Mouse (Mus musculus): ENCODE data around the gene Ints13.

DNA sequence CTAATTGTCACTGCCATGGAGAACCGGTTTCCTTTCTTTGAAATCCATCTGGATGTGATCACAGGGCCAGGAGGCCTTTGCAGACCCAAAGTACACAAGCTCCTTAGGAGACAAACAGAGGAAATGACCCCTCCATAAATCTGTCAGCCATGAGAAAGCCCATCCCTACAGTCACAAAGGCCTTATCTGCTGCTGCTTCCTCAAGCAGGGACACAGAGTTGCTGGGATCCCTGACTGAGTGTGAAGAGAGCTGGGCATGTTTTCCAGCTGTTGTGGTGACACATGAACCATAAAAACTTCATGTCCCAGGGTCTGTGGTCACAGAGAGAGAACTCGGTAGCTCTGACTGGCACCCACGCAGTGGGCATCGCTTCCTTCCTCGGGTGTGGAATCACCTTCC is 46.9 kb downstream of the Ints13 start:
- TF ChIP-seq CTCF (IDR thresholded peaks at IDR 0.05) (no peak), POLR2A (IDR thresholded peaks at IDR 0.05; ENCODE audit: insufficient read depth, low read depth, low read length) (0 out of 2 replicates have a peak, but pooled peaks have one; percentile 31), EP300 (IDR thresholded peaks at IDR 0.05; ENCODE audit: insufficient read depth, low read depth, low read length) (peak; percentile 77)

Measured in heart, adult 2 months (tissue).